Mouse (Mus musculus): ENCODE data around the gene Gria1.

DNA sequence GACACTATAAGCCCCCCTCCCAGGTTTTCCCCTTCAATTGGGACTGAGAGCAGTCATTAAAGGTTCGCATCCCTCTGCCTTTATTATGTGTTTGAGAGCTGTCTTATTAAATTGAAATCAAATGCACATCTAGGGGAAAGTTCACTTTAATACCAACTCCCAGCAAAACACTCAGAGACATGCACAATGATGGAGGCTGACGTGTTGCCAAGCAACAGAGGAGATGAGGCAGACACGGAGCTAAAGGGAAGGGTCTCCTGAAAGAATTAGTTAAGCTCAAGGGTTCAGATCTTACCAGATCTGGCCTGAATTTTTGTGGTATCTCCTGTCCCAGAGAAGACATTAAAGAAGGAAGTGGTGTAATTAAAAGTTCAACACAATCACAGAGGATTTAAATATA lies 305.9 kb downstream of the Gria1 start:
- no peak for TF ChIP-seq CTCF (IDR thresholded peaks at IDR 0.05; ENCODE audit: control insufficient read depth, insufficient read depth, insufficient read length)
- TF ChIP-seq MAX (IDR thresholded peaks at IDR 0.05) = no peak
- no peak for TF ChIP-seq FOSL1 (IDR thresholded peaks at IDR 0.05; ENCODE audit: insufficient read depth, low read length, poor library complexity, severe bottlenecking)
- no peak for TF ChIP-seq USF1 (IDR thresholded peaks at IDR 0.05; ENCODE audit: low read depth)
- no peak for TF ChIP-seq MYOD1 (IDR thresholded peaks at IDR 0.05; ENCODE audit: control insufficient read depth, insufficient read length, low read depth)
- TF ChIP-seq CEBPB (IDR thresholded peaks at IDR 0.05; ENCODE audit: low read depth) = no peak
